Mouse (Mus musculus): ENCODE data around the gene Nxph2. TPM values are rescaled to one million over a fixed set of nuclear protein-coding genes. Genes with fewer than 3 reads are reported as not detected.

Gene Nxph2
- polyA plus RNA-seq (2012; rRNA removed) = not detected in 2 replicates

DNA sequence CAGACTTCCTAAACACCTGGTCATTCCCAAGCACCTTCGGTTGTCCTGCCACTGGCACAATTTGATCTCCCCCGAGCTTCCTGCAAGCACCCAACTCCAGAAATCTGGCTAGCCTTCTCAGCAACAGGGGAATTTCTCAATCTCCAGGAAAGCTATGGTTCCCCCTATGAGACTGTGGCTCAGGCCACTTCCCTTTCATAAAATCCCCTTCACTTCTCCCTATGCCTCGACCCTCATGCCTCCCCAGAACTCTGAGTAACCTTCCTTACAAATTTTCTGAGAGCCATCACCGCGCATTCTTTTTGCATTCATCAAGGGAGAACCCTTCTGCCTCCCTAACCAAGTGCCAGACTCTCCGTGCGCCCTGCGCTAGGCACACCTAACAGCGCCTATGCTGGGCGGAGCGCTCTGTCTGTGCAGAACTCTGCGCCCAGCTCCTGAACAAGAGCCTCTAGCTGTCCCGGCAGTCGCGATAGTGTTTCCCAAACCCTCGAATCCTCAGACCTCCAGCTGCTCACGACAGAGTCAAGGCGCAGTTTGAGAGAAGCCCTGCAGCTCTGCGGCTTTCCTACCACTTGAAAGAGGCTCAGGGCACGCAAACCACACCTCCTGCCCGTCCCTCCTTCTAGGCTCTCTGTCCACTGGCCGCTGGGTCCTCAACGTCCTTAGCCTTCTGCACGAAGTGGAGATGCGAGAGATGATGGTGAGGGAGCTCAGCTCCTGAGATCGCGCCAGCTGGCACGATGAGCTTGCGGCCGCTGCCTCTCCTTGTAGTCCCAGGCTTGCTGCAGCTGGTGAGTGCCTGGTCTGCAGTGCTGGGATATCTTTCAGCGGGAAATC lies at the start of gene Nxph2:
Nxph2 (plus strand) TSS at position 501 of the 840 bp plus-strand sequence.

Other genes with a start within 250 kb of the Nxph2 start
- gene Mastl, start 165.2 kb upstream of the Nxph2 start, polyA plus RNA-seq (2012; rRNA removed) = 0.01 TPM in 1 of 2 replicates, not detected in the other
- gene Yme1l1, start 164.9 kb upstream of the Nxph2 start, polyA plus RNA-seq (2012; rRNA removed) = 0.24 and 0.52 TPM in 2 replicates
- not detected in 2 replicates for gene 4931423N10Rik, start 113.8 kb upstream of the Nxph2 start, polyA plus RNA-seq (2012; rRNA removed)